Mouse (Mus musculus) forebrain, embryonic 15.5 days (tissue): ENCODE data around the gene Klk1b8. TPM values are rescaled to one million over a fixed set of nuclear protein-coding genes. Genes with fewer than 3 reads are reported as not detected.

Source experiments
- ATAC-seq: fragments of 200-750 bp; cut with Nextera tagmentation; replicated peaks from 2 replicates; pipeline ENCODE4 v1.8.0; 2017; ENCODE audit warnings: mild to moderate bottlenecking, moderate TSS enrichment, moderate library complexity
- H3K27ac ChIP-seq: fragments of 300-500 bp; sonication (generic); replicated peaks from 2 replicates; pipeline ENCODE4 v1.5.1; 2015; ENCODE audit warnings: mild to moderate bottlenecking, inconsistent platforms
- H3K27me3 ChIP-seq: fragments of 300-500 bp; sonication (generic); 2 replicates; pipeline ENCODE4 v1.6.1; 2015; ENCODE audit warnings: inconsistent platforms
- H3K36me3 ChIP-seq: fragments of 300-500 bp; sonication (generic); 2 replicates; pipeline ENCODE4 v1.6.1; 2015; ENCODE audit warnings: mild to moderate bottlenecking, inconsistent platforms
- H3K4me1 ChIP-seq: fragments of 300-500 bp; sonication (generic); 2 replicates; pipeline ENCODE4 v1.6.1; 2015; ENCODE audit warnings: inconsistent platforms
- H3K4me2 ChIP-seq: fragments of 300-500 bp; sonication (generic); replicated peaks from 2 replicates; pipeline ENCODE4 v1.6.1; 2015; ENCODE audit warnings: mild to moderate bottlenecking, inconsistent platforms
- H3K4me3 ChIP-seq: fragments of 300-500 bp; sonication (generic); 2 replicates; pipeline ENCODE4 v1.5.1; 2015; ENCODE audit warnings: mild to moderate bottlenecking, inconsistent platforms
- H3K9ac ChIP-seq: fragments of 300-500 bp; sonication (generic); replicated peaks from 2 replicates; pipeline ENCODE4 v1.6.1; 2015; ENCODE audit warnings: mild to moderate bottlenecking, inconsistent platforms
- H3K9me3 ChIP-seq: fragments of 300-500 bp; sonication (generic); 2 replicates; pipeline ENCODE4 v1.6.1; 2016; ENCODE audit warnings: inconsistent platforms
- WGBS: fragments of 180-500 bp; shearing (Covaris S2); methylation state at CpG from one replicate; pipeline ENCODE4 v1.1.7; 2015; ENCODE audit warnings: mixed read lengths; 5-methylcytosine and 5-hydroxymethylcytosine counted together
- polyA plus RNA-seq: library from polyadenylated mRNA; unstranded; fragments of >200 nt; fragmentation: Nextera tagmentation; extraction: Ambion mirVana; gene quantifications from 2 replicates; pipeline ENCODE4 v1.2.1, GENCODE M21; 2015

The Klk1b8 gene
- not detected in 2 replicates for polyA plus RNA-seq

DNA sequence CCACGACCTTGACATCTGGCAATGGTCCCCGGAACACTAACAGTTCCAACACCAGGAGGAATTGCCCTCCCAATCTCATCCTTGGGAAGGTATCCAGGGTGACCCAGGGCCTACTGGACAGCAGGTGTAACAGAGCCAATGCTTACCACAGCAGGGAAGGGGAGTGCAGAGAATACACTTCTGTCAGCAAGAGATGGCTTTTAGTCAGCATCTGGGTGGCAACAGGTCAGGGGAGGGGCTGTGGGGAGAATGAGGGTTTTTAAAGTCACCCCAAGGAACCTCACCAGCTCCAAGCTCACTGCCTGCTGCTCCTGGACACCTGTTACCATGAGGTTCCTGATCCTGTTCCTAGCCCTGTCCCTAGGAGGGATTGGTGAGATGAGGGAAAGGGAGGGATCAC, at the start of gene Klk1b8:
Gene Klk1b8 (plus strand): TSS at position 301 of the 400 bp plus-strand sequence.
- H3K9me3 ChIP-seq = no peaks in the 10 kb centered on the region
- H3K27ac ChIP-seq = no peak within 1 kb of the TSS
- H3K36me3 ChIP-seq = no peaks in the 10 kb centered on the region
- no peak within 1 kb of the TSS for H3K4me3 ChIP-seq
- 86% methylated on average over 2 of the region's 2 CpGs for WGBS
- H3K4me1 ChIP-seq = no peaks in the 10 kb centered on the region
- H3K9ac ChIP-seq = no peak within 1 kb of the TSS
- H3K4me2 ChIP-seq = no peak within 1 kb of the TSS
- no peaks in the 10 kb centered on the region for H3K27me3 ChIP-seq
- ATAC-seq = no peak

DNA sequence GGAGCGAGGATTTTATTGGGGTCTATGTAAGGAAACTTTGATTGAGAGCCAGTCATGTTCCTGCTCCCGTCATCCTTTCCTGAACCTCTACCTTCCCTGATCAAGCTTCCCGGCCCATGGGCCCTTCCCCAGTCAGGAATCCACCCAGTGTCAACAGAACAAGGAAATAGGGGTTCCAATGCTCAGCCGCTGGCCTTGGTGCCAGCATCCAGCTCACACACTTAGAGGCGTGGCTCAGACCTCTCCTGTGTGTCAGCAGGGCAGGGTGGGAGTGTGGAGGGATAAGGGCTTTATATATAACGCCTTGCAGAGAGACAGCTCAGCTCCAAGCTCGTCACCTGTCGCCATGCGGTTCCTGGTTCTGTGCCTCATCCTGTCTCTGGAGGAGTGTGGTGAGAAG, 35.6 kb upstream of the Klk1b8 start:
- Histone ChIP-seq H3K4me1 (no peaks in the 10 kb centered on the region), H3K27me3 (no peaks in the 10 kb centered on the region), H3K4me2 (no peak overlapping the region), H3K4me3 (no peak overlapping the region), H3K9me3 (no peaks in the 10 kb centered on the region), H3K9ac (no peak overlapping the region), H3K36me3 (no peaks in the 10 kb centered on the region), H3K27ac (no peak overlapping the region)
- no peak for ATAC-seq
- WGBS = 78% methylated on average over 9 of the region's 9 CpGs

DNA sequence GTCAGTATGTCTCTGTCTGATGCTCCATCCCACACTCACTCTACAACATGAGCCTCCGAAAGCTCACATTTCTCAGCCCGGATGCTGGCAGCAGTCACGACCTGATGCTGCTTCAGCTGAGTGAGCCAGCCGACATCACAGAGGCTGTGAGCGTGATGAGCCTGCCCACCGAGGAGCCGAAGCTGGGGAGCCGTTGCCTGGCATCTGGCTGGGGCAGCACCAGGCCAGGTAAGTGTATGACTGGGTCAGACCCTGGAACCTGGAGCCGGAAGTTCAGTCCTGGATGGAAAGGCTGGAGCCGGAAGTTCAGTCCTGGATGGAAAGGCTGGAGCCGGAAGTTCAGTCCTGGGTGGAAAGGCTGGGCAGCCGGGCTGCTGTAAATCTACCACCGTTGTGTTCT, 32.0 kb upstream of the Klk1b8 start:
- Histone ChIP-seq H3K27ac (no peak overlapping the region), H3K4me3 (no peak overlapping the region), H3K9ac (no peak overlapping the region), H3K4me1 (no peaks in the 10 kb centered on the region), H3K27me3 (no peaks in the 10 kb centered on the region), H3K4me2 (no peak overlapping the region), H3K36me3 (no peaks in the 10 kb centered on the region), H3K9me3 (no peaks in the 10 kb centered on the region)
- ATAC-seq = no peak
- WGBS = 91% methylated on average over 13 of the region's 13 CpGs

DNA sequence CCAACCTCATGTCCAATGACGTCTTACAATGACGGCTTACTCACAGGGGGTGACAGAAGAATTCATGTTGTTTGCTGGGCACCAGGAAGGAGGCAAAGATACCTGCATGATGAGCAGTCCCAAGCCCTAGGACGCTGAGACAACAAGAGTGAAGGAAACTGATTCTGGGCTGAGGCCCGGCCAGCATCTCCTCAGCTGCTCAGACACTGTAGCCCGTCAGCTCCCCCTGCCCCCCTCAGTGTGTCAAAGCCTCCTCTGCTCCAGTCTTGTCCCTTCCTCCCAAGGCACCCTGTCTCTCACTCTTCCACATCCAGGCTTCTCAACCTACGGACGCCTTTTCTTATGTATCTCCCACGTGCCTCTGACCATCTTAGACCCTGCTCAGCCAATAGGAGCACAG, 31.6 kb upstream of the Klk1b8 start:
- Histone ChIP-seq H3K4me3 (no peak overlapping the region), H3K27ac (no peak overlapping the region), H3K36me3 (no peaks in the 10 kb centered on the region), H3K4me2 (no peak overlapping the region), H3K9me3 (no peaks in the 10 kb centered on the region), H3K4me1 (no peaks in the 10 kb centered on the region), H3K27me3 (no peaks in the 10 kb centered on the region), H3K9ac (no peak overlapping the region)
- WGBS = 78% methylated on average over 8 of the region's 8 CpGs
- ATAC-seq = no peak

DNA sequence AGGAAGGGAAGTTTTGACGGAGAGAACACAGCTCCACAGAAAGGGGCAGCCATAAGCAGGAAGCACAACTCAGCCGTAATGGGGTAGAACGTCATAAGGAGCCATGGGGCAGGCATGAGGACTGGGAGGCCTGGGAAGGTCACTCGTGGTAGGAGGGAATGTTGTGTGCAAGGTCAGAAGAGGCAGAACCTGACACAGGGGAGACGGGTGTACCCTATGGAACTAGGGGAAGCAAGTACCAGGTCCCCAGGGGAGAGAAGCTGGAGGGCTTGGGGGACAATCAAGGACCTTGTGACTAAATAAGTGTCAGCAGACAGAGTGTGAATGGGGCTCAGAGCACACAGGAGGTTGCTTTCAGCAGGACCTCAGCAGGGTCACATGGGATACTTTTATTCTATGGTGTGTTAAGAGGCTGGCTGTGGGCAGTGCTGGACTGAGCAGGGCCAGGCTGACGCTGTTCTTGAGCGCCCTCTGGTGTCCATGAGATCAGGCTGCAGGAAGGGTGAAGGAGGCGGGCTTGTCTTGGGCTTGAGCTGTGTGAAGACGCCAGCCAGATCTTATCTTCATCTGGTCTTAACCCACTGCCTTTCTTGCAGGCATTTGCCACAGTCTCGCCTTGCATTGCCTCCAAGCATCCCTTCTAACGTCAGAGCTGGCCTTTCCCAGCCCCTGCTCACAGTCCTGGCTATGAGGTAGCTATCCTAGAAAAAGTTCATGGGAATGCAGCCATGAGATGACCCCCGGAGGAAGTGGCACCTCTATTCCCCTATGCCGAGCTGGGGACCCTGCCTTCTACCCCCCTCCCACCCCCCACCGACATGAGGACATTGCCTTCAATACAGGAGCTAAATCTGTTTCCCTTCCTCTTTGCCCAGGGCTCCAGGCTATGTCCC, 30.7 kb upstream of the Klk1b8 start:
- ATAC-seq = peak; percentile 87
- WGBS = 31% methylated on average over 14 of the region's 14 CpGs

DNA sequence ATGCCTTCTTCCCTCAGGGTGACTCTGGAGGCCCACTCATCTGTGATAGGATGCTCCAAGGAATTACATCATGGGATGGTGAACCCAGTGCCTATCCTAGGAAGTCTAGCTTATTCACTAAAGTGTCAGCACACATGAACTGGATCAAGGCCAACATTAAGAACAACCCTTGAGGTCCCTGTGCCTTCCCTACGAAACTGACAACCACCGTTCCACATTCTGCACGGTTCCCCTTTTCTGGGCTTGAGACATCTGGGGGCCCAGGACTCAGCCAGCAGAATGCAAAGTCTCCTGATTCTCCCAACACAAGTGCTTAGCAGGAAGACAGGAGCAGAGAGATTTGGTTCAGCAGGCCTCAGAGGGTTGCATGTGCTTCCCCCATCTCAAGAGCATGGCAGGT, 29.9 kb upstream of the Klk1b8 start:
- no peak for ATAC-seq
- no peaks in the 10 kb centered on the region for H3K27me3 ChIP-seq
- WGBS = 92% methylated on average over 3 of the region's 3 CpGs
- H3K36me3 ChIP-seq = no peaks in the 10 kb centered on the region
- H3K9me3 ChIP-seq = no peaks in the 10 kb centered on the region
- no peak overlapping the region for H3K4me3 ChIP-seq
- H3K27ac ChIP-seq = no peak overlapping the region
- H3K9ac ChIP-seq = no peak overlapping the region
- no peak overlapping the region for H3K4me2 ChIP-seq
- no peaks in the 10 kb centered on the region for H3K4me1 ChIP-seq

More for the DNA sequence above, 30.7 kb upstream of the Klk1b8 start:
- H3K4me3 ChIP-seq = no peak overlapping the region
- H3K27me3 ChIP-seq = no peaks in the 10 kb centered on the region
- no peaks in the 10 kb centered on the region for H3K36me3 ChIP-seq
- no peaks in the 10 kb centered on the region for H3K4me1 ChIP-seq
- H3K9me3 ChIP-seq = no peaks in the 10 kb centered on the region
- H3K9ac ChIP-seq = no peak overlapping the region
- H3K4me2 ChIP-seq = no peak overlapping the region
- no peak overlapping the region for H3K27ac ChIP-seq

DNA sequence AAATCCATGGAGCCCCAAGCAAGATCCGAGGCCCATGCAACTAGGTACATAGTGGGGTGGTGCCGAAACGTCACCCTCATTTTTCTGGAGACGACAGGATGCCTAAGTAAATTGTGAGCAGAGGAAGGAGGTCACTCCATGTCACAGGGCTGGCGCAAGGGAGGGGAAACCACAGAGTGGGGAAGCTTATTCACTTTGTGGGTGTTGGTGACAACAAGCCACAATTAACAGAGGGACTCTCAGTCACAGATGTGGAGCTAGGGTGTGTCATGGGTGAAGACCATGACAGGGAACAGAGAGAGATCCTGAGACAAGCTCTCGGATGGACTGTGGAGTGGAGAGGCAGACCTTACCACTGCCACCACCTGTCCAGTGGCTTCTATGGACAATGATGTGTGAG, 29.4 kb upstream of the Klk1b8 start:
- ATAC-seq = no peak
- Histone ChIP-seq H3K27me3 (no peaks in the 10 kb centered on the region), H3K4me3 (no peak overlapping the region), H3K9me3 (no peaks in the 10 kb centered on the region), H3K9ac (no peak overlapping the region), H3K27ac (no peak overlapping the region), H3K4me1 (no peaks in the 10 kb centered on the region), H3K4me2 (no peak overlapping the region), H3K36me3 (no peaks in the 10 kb centered on the region)
- WGBS = 84% methylated on average over 6 of the region's 6 CpGs

DNA sequence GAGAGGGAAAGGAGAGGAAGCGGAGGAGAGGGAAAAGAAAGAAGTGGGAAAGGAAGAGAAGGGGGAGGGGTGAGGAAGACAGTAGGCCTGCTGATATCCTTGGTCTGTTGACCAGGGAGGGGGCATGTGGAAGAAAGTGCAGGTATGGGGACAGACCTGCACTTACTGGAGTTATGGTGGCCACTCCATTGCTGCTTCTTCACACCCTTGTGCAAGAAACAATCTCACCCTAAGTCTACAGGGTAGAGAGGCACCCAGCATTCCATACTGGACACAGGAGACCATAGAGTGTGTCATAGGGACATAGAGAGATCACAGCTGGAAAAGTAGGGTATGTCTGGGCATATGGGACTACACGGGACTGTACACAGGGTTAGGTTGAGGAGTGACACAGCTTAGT, 28.5 kb upstream of the Klk1b8 start:
- WGBS = 92% methylated on average over 2 of the region's 2 CpGs
- H3K9ac ChIP-seq = no peak overlapping the region
- H3K4me2 ChIP-seq = no peak overlapping the region
- no peaks in the 10 kb centered on the region for H3K36me3 ChIP-seq
- H3K9me3 ChIP-seq = no peaks in the 10 kb centered on the region
- no peaks in the 10 kb centered on the region for H3K4me1 ChIP-seq
- ATAC-seq = no peak
- no peaks in the 10 kb centered on the region for H3K27me3 ChIP-seq
- H3K4me3 ChIP-seq = no peak overlapping the region
- H3K27ac ChIP-seq = no peak overlapping the region

DNA sequence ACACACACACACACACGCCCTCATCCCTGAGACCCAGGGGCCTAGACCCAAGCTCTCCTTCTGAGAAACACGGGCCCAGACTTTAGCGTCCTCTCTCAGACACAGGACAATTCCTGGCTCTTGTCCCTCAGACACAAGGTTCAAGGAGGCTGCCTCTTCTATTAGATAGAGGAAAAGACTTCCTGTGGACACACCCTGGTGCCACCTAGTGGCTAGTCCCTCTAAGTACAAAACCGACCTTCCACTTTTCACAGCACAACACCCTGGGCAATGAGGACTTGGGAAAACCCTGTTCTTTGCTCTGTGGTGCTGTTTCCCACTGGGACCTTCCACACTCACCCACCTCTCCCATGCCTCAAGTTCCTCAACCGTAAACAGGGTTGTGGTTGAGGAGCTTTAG, 24.5 kb upstream of the Klk1b8 start:
- no peaks in the 10 kb centered on the region for H3K9me3 ChIP-seq
- H3K36me3 ChIP-seq = no peaks in the 10 kb centered on the region
- no peak overlapping the region for H3K27ac ChIP-seq
- H3K27me3 ChIP-seq = no peaks in the 10 kb centered on the region
- H3K9ac ChIP-seq = no peak overlapping the region
- H3K4me3 ChIP-seq = no peak overlapping the region
- H3K4me2 ChIP-seq = no peak overlapping the region
- H3K4me1 ChIP-seq = no peaks in the 10 kb centered on the region
- WGBS = 64% methylated on average over 5 of the region's 5 CpGs
- no peak for ATAC-seq

DNA sequence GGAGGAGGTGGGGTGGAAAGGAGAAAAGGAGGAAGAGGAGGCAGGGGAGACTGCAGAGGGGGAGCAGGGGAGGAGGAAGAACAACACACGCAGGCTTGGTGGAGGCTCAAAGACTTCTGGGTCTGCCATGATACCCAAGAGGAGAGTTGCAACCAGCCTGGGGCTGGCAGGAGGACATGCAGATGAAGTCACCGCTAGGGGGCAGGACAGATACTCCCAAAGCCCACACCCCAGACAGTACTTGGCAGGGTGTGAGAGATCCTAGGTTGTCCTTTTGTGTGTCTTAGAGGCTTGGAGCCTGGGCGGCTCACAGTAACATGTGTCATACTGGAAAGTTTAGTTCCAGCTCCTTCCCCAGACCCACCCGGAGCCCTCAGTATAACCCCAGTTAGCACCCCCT, 21.9 kb upstream of the Klk1b8 start:
- Histone ChIP-seq H3K4me1 (no peaks in the 10 kb centered on the region), H3K27ac (no peak overlapping the region), H3K9me3 (no peaks in the 10 kb centered on the region), H3K36me3 (no peaks in the 10 kb centered on the region), H3K4me2 (no peak overlapping the region), H3K9ac (no peak overlapping the region), H3K27me3 (no peaks in the 10 kb centered on the region), H3K4me3 (no peak overlapping the region)
- no peak for ATAC-seq
- 40% methylated on average over 4 of the region's 4 CpGs for WGBS

DNA sequence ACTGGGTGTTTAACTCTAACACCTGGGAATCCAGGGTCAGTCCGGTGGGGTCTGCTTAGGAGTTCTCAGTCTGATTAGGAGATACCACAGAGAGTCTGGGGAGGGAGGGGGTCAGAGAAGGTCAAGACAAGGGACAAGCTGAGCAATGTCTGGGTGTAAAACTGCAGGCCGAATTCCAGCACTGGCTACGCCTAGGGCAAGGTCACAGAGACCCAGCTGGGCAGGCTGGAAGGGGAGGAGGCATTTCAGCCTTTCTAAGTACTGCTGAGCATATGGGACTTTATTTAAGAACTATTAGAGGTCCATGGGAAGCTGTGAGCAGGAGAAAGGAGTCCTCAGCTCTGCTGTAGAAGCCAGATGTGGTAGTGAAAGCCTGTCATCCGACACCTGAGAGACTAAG, 18.1 kb upstream of the Klk1b8 start:
- no peaks in the 10 kb centered on the region for H3K36me3 ChIP-seq
- no peak for ATAC-seq
- H3K27me3 ChIP-seq = no peaks in the 10 kb centered on the region
- H3K4me1 ChIP-seq = no peaks in the 10 kb centered on the region
- H3K4me3 ChIP-seq = no peak overlapping the region
- H3K9ac ChIP-seq = no peak overlapping the region
- 71% methylated on average over 4 of the region's 4 CpGs for WGBS
- H3K4me2 ChIP-seq = no peak overlapping the region
- H3K9me3 ChIP-seq = no peaks in the 10 kb centered on the region
- no peak overlapping the region for H3K27ac ChIP-seq

DNA sequence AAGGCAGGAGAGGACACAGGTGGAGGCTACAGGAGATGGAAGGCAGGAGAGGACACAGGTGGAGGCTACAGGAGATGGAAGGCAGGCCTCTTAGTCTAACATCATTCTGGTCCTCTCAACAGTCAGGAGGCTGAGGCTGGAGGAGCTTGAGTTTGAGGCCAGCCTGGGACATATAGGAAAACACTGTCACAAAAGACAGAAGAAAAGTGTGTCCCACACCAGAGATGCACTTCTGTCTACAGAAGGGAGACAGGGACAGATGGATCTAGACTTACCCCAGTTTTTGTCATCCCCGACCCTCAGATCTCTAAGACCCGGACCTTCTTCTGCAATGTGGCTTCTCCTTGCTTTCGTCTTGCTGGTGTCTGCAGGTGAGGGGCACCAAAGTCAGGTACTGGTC, 17.0 kb upstream of the Klk1b8 start, which contains the start of gene Klk15:
Gene Klk15 (plus strand): TSS at position 301 of the 400 bp plus-strand sequence.
- no peaks in the 10 kb centered on the region for H3K27me3 ChIP-seq
- no peak for ATAC-seq
- WGBS = 89% methylated on average over 3 of the region's 3 CpGs
- no peak within 1 kb of the TSS for H3K9ac ChIP-seq
- no peak within 1 kb of the TSS for H3K4me3 ChIP-seq
- no peaks in the 10 kb centered on the region for H3K9me3 ChIP-seq
- no peaks in the 10 kb centered on the region for H3K36me3 ChIP-seq
- no peaks in the 10 kb centered on the region for H3K4me1 ChIP-seq
- no peak within 1 kb of the TSS for H3K27ac ChIP-seq
- no peak within 1 kb of the TSS for H3K4me2 ChIP-seq

DNA sequence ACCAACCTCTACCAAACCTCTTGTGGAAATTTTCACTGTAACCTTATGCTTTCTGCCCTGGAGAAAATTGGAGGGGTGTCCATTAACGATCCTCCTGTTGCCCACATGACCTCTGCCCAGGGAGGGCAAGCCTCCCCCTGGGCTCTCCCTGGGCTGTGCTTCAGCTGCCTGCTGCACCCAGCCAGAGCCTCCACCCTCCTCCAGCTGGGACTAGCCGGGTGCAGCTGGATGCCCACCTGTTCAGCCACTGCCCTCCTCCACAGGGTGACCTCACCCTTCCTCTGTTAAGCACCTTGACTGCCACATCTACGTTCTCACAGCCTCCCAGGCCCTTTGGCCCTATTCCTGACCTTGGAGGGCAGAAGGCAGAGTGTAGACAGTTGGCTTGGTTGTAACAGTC, 15.7 kb upstream of the Klk1b8 start:
- H3K4me2 ChIP-seq = no peak overlapping the region
- no peak overlapping the region for H3K27ac ChIP-seq
- no peaks in the 10 kb centered on the region for H3K4me1 ChIP-seq
- 65% methylated on average over 3 of the region's 3 CpGs for WGBS
- H3K36me3 ChIP-seq = no peaks in the 10 kb centered on the region
- ATAC-seq = no peak
- no peak overlapping the region for H3K4me3 ChIP-seq
- no peaks in the 10 kb centered on the region for H3K27me3 ChIP-seq
- no peak overlapping the region for H3K9ac ChIP-seq
- H3K9me3 ChIP-seq = no peaks in the 10 kb centered on the region
